Mouse (Mus musculus) ES-E14 (cell line): Measurements from ENCODE around the gene Zfp266. TPM values are rescaled to one million over a fixed set of nuclear protein-coding genes. Genes with fewer than 3 reads are reported as not detected.
A peak's percentile ranks its signal among the peaks of the same experiment; 100 is the strongest.

Experiments
- DNase-seq: peaks from one replicate; pipeline ENCODE4 v3.0.0-alpha.2; 2013; ENCODE audit warnings: low read depth, low spot score
- H3K27ac ChIP-seq: 2 replicates; pipeline ENCODE4 v1.5.1; 2012; ENCODE audit warnings: low read depth, mild to moderate bottlenecking, low read length, moderate library complexity, mixed read lengths; ENCODE audit not compliant: poor library complexity, insufficient read depth, severe bottlenecking
- H3K36me3 ChIP-seq: 2 replicates; pipeline ENCODE4 v1.6.1; 2012; ENCODE audit warnings: mild to moderate bottlenecking, low read length, moderate library complexity, mixed read lengths; ENCODE audit not compliant: control insufficient read depth, poor library complexity, insufficient read depth, severe bottlenecking
- H3K4me1 ChIP-seq, 2 experiments: fragments of 150-350 bp in 1 of 2; sonication (generic) in 1 of 2; 2 replicates each; pipeline ENCODE4 v1.6.1; 2012; ENCODE audit warnings: low read length in 2 of 2, mild to moderate bottlenecking in 1 of 2, mixed read lengths in 1 of 2; ENCODE audit not compliant: control insufficient read depth in 2 of 2, insufficient read depth in 2 of 2, poor library complexity in 1 of 2
- H3K4me3 ChIP-seq, 2 experiments: fragments of 150-350 bp in 1 of 2; sonication (generic) in 1 of 2; 2 replicates each; pipeline ENCODE4 v1.5.1; 2012; ENCODE audit warnings: low read length in 2 of 2, low read depth in 1 of 2, mild to moderate bottlenecking in 1 of 2, mixed read lengths in 1 of 2; ENCODE audit not compliant: insufficient read depth in 1 of 2, poor library complexity in 1 of 2, severe bottlenecking in 1 of 2
- H3K9ac ChIP-seq: 2 replicates; pipeline ENCODE4 v1.6.1; 2012; ENCODE audit warnings: low read depth, mild to moderate bottlenecking, low read length, mixed read lengths; ENCODE audit not compliant: poor library complexity, insufficient read depth, severe bottlenecking
- H3K9me3 ChIP-seq: fragments of 150-350 bp; sonication (generic); 2 replicates; pipeline ENCODE4 v1.6.1; 2012; ENCODE audit warnings: low read depth, mild to moderate bottlenecking, low read length; ENCODE audit not compliant: control insufficient read depth, insufficient read depth
- CHD2 ChIP-seq: IDR thresholded peaks from 2 replicates; pipeline ENCODE4 v1.6.1; 2014; ENCODE audit warnings: mild to moderate bottlenecking, low read depth, low read length, inconsistent platforms
- HCFC1 ChIP-seq: IDR thresholded peaks from 2 replicates; pipeline ENCODE4 v1.6.1; 2012; ENCODE audit warnings: low read length, inconsistent platforms, borderline replicate concordance; ENCODE audit not compliant: insufficient read depth
- MAFK ChIP-seq: IDR thresholded peaks from 2 replicates; pipeline ENCODE4 v1.6.1; 2014; ENCODE audit warnings: mild to moderate bottlenecking, low read depth, low read length, inconsistent platforms; ENCODE audit not compliant: insufficient read depth
- ZC3H11A ChIP-seq: IDR thresholded peaks from 2 replicates; pipeline ENCODE4 v1.6.1; 2012; ENCODE audit warnings: low read depth, mild to moderate bottlenecking, inconsistent platforms, low read length, borderline replicate concordance
- ZNF384 ChIP-seq: IDR thresholded peaks from 2 replicates; pipeline ENCODE4 v1.6.1; 2012; ENCODE audit warnings: low read depth, low read length, inconsistent platforms
- in situ Hi-C, 2 experiments: fragments of 600-800 bp; cut with MboI; formaldehyde crosslinking; loops; one replicate each; pipeline ENCODE4 v1.15.1; 2025; ENCODE audit warnings: low sequenced_read_pairs in 2 of 2, inconsistent platforms in 1 of 2; ENCODE audit not compliant: unreplicated experiment in 2 of 2
- total RNA-seq: library from RNA; depleted of rRNA; stranded (reverse); fragments of 300-350 nt; gene quantifications from 2 replicates; pipeline ENCODE4 v1.2.3, GENCODE M21; 2012; rRNA removed

The Zfp266 gene
- total RNA-seq, 1 experiment = 48.0 TPM

DNA sequence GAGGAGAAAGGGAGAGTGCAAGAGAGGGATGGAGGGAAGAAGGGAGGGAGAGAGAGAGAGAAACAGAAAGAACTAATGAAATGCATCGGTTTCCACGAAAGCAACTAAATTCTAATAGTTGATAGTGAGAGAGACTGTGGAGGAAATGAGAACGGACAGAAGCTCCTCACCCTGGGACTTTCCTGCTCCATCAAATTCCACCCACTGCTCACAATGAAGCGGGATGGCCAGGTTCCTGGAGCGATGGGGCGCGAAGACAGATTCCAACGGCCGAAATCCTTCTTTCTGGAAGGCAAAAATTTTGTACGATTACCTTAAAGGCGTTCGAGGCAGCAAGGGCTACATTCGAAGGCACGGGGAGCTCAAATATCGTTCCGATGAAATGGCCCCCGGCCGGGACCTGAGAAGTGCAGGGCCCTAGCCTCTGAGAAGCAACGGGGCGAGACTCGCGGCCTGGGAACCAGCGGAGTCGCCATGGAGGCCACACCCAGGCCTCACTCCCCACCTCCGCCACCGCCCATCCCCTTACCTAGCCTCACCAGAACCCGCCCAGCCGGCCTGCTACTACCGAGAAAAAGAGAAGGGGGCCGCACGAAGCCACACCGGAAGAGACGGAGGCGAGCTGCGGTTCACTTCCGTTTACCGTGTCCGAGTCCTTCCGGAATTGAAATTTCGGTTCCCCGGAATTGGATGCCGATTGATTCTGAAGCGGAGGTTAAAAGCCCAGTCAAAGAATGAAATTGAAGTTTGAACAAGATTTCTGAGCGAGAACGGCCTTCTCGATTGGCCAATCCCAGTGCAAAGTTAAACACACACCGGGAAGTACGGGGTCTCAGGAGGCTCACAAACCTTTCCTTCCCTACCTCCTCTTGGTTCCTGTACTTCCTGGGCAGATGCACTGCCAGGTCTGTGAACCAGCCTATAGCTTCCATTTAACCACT, 61.6 kb downstream of the Zfp266 start, which contains the start of gene Zfp26:
Gene Zfp26 (minus strand): TSS at position 786 of the 941 bp plus-strand sequence.
- Histone ChIP-seq H3K4me1 (peaks cover 0 to 2% of the 10 kb centered on the region in 2 experiments; a peak in 1 of 4 replicates), H3K36me3 (peaks cover 2% of the 10 kb centered on the region; the same call in 1 of the 2 replicates), H3K9ac (peak within 1 kb of the TSS; percentile 64), H3K9me3 (no peaks in the 10 kb centered on the region), H3K27ac (peak within 1 kb of the TSS; percentile 4; the same call in 1 of the 2 replicates), H3K4me3 (peak within 1 kb of the TSS; percentile 67 to 94)
- no peak for TF ChIP-seq CHD2
- TF ChIP-seq HCFC1 = 0 out of 2 replicates have a peak, but pooled peaks have one; percentile 36
- in situ Hi-C loops = loop anchor here in 1 of 2 experiments (25.0 kb wide), 1 partner anchor 178 kb away; the partner anchor contains the start of genes Fbxl12 and Ubl5
- DNase-seq = peak; percentile 77

DNA sequence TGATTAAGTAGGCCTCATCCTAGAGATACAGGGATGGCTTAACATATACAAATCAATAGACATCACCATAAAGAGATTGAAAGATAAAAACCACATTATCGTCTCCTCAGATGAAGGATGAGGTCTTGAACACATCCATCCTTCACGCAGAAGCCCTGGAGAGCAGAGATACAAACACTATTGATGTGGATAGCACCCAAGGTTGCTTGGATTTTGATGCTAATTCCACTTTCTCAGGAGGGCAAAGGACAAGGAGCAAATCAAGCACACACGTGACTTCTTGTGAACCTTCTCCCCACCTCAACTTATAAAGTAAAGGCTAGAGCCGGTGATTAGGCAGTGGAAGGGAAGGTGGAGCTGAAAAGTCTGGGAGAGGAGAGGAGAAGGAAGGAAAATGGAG, 67.6 kb downstream of the Zfp266 start:
- Histone ChIP-seq H3K4me3 (no peak overlapping the region), H3K9ac (no peak overlapping the region), H3K4me1 (peaks cover 0 to 5% of the 10 kb centered on the region in 2 experiments; a peak in 1 of 4 replicates), H3K9me3 (no peaks in the 10 kb centered on the region), H3K36me3 (peaks cover 2% of the 10 kb centered on the region; the same call in 1 of the 2 replicates), H3K27ac (no peak overlapping the region)
- in situ Hi-C loops = loop anchor here in 1 of 2 experiments (25.0 kb wide), 1 partner anchor 184 kb away; the partner anchor contains the start of genes Fbxl12 and Ubl5
- TF ChIP-seq HCFC1 (no peak), CHD2 (no peak), ZNF384 (0 out of 2 replicates have a peak, but pooled peaks have one; percentile 0), MAFK (no peak), ZC3H11A (no peak)
- DNase-seq = peak; percentile 53

DNA sequence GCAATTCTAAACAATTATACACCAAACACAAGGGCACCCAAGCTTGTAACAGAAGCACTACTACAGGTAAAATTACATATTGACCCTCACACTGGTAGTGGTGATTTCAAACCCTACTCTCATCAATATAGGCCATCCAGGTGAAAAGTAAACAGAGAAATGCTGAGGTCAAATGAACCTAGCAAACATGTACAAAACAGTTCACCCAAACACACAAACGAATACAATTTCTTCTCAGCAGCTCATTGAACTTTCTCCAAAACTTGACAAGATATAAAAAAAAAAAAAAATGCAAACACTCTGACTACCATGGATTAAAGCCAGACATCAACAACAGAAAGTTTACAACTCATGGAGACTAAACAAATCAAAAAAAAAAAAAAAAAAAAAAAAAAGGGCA, 69.7 kb downstream of the Zfp266 start:
- Histone ChIP-seq H3K36me3 (no peaks in the 10 kb centered on the region; the same call in 1 of the 2 replicates), H3K4me1 (peaks cover 0 to 5% of the 10 kb centered on the region in 2 experiments; a peak in 1 of 4 replicates), H3K4me3 (no peak overlapping the region), H3K9ac (no peak overlapping the region), H3K27ac (no peak overlapping the region), H3K9me3 (no peaks in the 10 kb centered on the region)
- no peak for DNase-seq
- in situ Hi-C loops = loop anchor here in 1 of 2 experiments (25.0 kb wide), 1 partner anchor 186 kb away; the partner anchor contains the start of genes Fbxl12 and Ubl5
- TF ChIP-seq ZNF384 (no peak), CHD2 (no peak), ZC3H11A (no peak), MAFK (no peak), HCFC1 (no peak)

Other genes starting within 250 kb of the Zfp266 start
- not detected in 2 replicates for gene Olfr39, start 239.1 kb downstream of the Zfp266 start, total RNA-seq
- gene Olfr873, start 222.9 kb downstream of the Zfp266 start, total RNA-seq = not detected in 2 replicates
- gene Olfr18, start 185.3 kb downstream of the Zfp266 start, total RNA-seq = 0.09 and 0.21 TPM in 2 replicates
- gene Zfp560, start 136.2 kb downstream of the Zfp266 start, total RNA-seq = 11.5 and 14.2 TPM in 2 replicates
- gene Zfp26, start 61.3 kb downstream of the Zfp266 start, total RNA-seq = 18.3 and 19.9 TPM in 2 replicates
- 9.1 and 10.9 TPM in 2 replicates for gene Zfp426, start 28.7 kb downstream of the Zfp266 start, total RNA-seq
- 8.3 and 9.0 TPM in 2 replicates for gene Zfp846, start 59.9 kb upstream of the Zfp266 start, total RNA-seq
- 185 and 224 TPM in 2 replicates for gene Ubl5, start 121.5 kb upstream of the Zfp266 start, total RNA-seq
- gene Fbxl12, start 123.3 kb upstream of the Zfp266 start, total RNA-seq = 13.0 and 14.5 TPM in 2 replicates
- 58.6 and 66.6 TPM in 2 replicates for gene Pin1, start 130.7 kb upstream of the Zfp266 start, total RNA-seq
- gene Olfm2, start 224.9 kb upstream of the Zfp266 start, total RNA-seq = 2.2 and 2.9 TPM in 2 replicates